Mouse (Mus musculus) neural tube, embryonic 14.5 days (tissue): Measurements from ENCODE around the gene Atf6b. TPM values are rescaled to one million over a fixed set of nuclear protein-coding genes. Genes with fewer than 3 reads are reported as not detected.
A peak's percentile ranks its signal among the peaks of the same experiment; 100 is the strongest.

Experiments
- ATAC-seq: fragments of 200-750 bp; cut with Nextera tagmentation; 2 replicates; pipeline ENCODE4 v1.8.0; 2017; ENCODE audit warnings: low read depth, mild to moderate bottlenecking, moderate TSS enrichment, moderate library complexity
- H3K27ac ChIP-seq: fragments of 300-500 bp; sonication (generic); 2 replicates; pipeline ENCODE4 v1.5.1; 2014; ENCODE audit warnings: low read depth, mild to moderate bottlenecking, control low read depth, low read length, moderate library complexity, mixed read lengths
- H3K27me3 ChIP-seq: fragments of 300-500 bp; sonication (generic); 2 replicates; pipeline ENCODE4 v1.6.1; 2014; ENCODE audit warnings: low read length; ENCODE audit not compliant: control insufficient read depth, insufficient read depth
- H3K36me3 ChIP-seq: fragments of 300-500 bp; sonication (generic); 2 replicates; pipeline ENCODE4 v1.6.1; 2014; ENCODE audit warnings: low read length, mixed read lengths; ENCODE audit not compliant: control insufficient read depth, insufficient read depth
- H3K4me1 ChIP-seq: fragments of 300-500 bp; sonication (generic); 2 replicates; pipeline ENCODE4 v1.6.1; 2014; ENCODE audit warnings: low read length; ENCODE audit not compliant: control insufficient read depth, insufficient read depth
- H3K4me2 ChIP-seq: fragments of 300-500 bp; sonication (generic); 2 replicates; pipeline ENCODE4 v1.6.1; 2014; ENCODE audit warnings: mild to moderate bottlenecking, low read depth, low read length, control low read depth
- H3K4me3 ChIP-seq: fragments of 300-500 bp; sonication (generic); 2 replicates; pipeline ENCODE4 v1.5.1; 2014; ENCODE audit warnings: low read depth, low read length, control low read depth, mixed read lengths
- H3K9ac ChIP-seq: fragments of 300-500 bp; sonication (generic); replicated peaks from 2 replicates; pipeline ENCODE4 v1.6.1; 2014; ENCODE audit warnings: low read depth, mild to moderate bottlenecking, control low read depth, low read length, mixed read lengths
- H3K9me3 ChIP-seq: fragments of 300-500 bp; sonication (generic); 2 replicates; pipeline ENCODE4 v1.6.1; 2016; ENCODE audit warnings: low read length; ENCODE audit not compliant: control insufficient read depth
- WGBS: fragments of 180-500 bp; shearing (Covaris S2); extraction: QIAGEN DNeasy Blood & Tissue Kit; methylation state at CpG from one replicate; pipeline ENCODE4 v1.1.7; 2014; 5-methylcytosine and 5-hydroxymethylcytosine counted together
- polyA plus RNA-seq: library from polyadenylated mRNA; unstranded; fragments of >200 nt; fragmentation: Nextera tagmentation; extraction: Ambion mirVana; gene quantifications from 2 replicates; pipeline ENCODE4 v1.2.1, GENCODE M21; 2014

Gene Atf6b
- polyA plus RNA-seq, 1 experiment from 2014 or later: 71.8 TPM

GRCm38 (mm10) chr17:34643944-34644343 lies 3.0 kb upstream of the Atf6b start:
- 87% methylated on average over 10 of the region's 10 CpGs for WGBS
- H3K4me3 ChIP-seq: no peak overlapping the region
- H3K4me2 ChIP-seq: no peak overlapping the region
- H3K9ac ChIP-seq: no peak overlapping the region
- H3K27ac ChIP-seq: peak overlapping the region; percentile 16; the same call in 1 of the 2 replicates
- ATAC-seq: no peak
- H3K36me3 ChIP-seq: no peaks in the 10 kb centered on the region
- H3K9me3 ChIP-seq: no peaks in the 10 kb centered on the region
- H3K4me1 ChIP-seq: peaks cover 20% of the 10 kb centered on the region
- H3K27me3 ChIP-seq: no peaks in the 10 kb centered on the region

GRCm38 (mm10) chr17:34644608-34645007 lies 2.3 kb upstream of the Atf6b start, which contains the start of gene Fkbpl:
Gene Fkbpl, plus strand, starts transcription at chr17:34644764.
- peak within 1 kb of the TSS; percentile 43 for H3K9ac ChIP-seq
- H3K4me3 ChIP-seq: peak within 1 kb of the TSS; percentile 47
- peak within 1 kb of the TSS; percentile 31; the same call in 1 of the 2 replicates for H3K27ac ChIP-seq
- peak within 1 kb of the TSS; percentile 47 for H3K4me2 ChIP-seq
- WGBS: under 1% methylated on average over 16 of the region's 16 CpGs
- H3K9me3 ChIP-seq: no peaks in the 10 kb centered on the region
- H3K27me3 ChIP-seq: no peaks in the 10 kb centered on the region
- no peaks in the 10 kb centered on the region for H3K36me3 ChIP-seq
- ATAC-seq: peak; percentile 81
- peaks cover 20% of the 10 kb centered on the region for H3K4me1 ChIP-seq

GRCm38 (mm10) chr17:34645256-34645829 lies 1.6 kb upstream of the Atf6b start:
- no peak for ATAC-seq
- WGBS: 41% methylated on average over 10 of the region's 10 CpGs
- H3K27ac ChIP-seq: peak overlapping the region; percentile 31; the same call in 1 of the 2 replicates

GRCm38 (mm10) chr17:34645831-34646511 lies 975 bp upstream of the Atf6b start:
- Histone ChIP-seq H3K9ac (no peak overlapping the region), H3K4me2 (peak overlapping the region; percentile 47), H3K27ac (no peak overlapping the region), H3K27me3 (no peaks in the 10 kb centered on the region), H3K4me3 (no peak overlapping the region), H3K4me1 (peaks cover 20% of the 10 kb centered on the region), H3K9me3 (no peaks in the 10 kb centered on the region), H3K36me3 (peaks cover 9% of the 10 kb centered on the region; the same call in 1 of the 2 replicates)
- WGBS: 87% methylated on average over 30 of the region's 30 CpGs
- no peak for ATAC-seq

More at GRCm38 (mm10) chr17:34645256-34645829, 1.6 kb upstream of the Atf6b start:
- Histone ChIP-seq H3K27me3 (no peaks in the 10 kb centered on the region), H3K9me3 (no peaks in the 10 kb centered on the region), H3K9ac (peak overlapping the region; percentile 43), H3K4me2 (peak overlapping the region; percentile 47), H3K4me1 (peaks cover 20% of the 10 kb centered on the region), H3K36me3 (peaks cover 2% of the 10 kb centered on the region; the same call in 1 of the 2 replicates), H3K4me3 (peak overlapping the region; percentile 47)

- no peak overlapping the region for H3K9ac ChIP-seq
- WGBS: 87% methylated on average over 16 of the region's 16 CpGs
These were observed 1.4 kb downstream of the Atf6b start for GRCm38 (mm10) chr17:34648141-34648890.

GRCm38 (mm10) chr17:34649106-34649864 lies 2.3 kb downstream of the Atf6b start:
- Histone ChIP-seq H3K27me3 (no peaks in the 10 kb centered on the region), H3K27ac (no peak overlapping the region), H3K9me3 (no peaks in the 10 kb centered on the region), H3K4me1 (peaks cover 20% of the 10 kb centered on the region), H3K9ac (no peak overlapping the region), H3K4me2 (no peak overlapping the region), H3K4me3 (no peak overlapping the region), H3K36me3 (peaks cover 30% of the 10 kb centered on the region)
- WGBS: 89% methylated on average over 18 of the region's 18 CpGs
- no peak for ATAC-seq

More at GRCm38 (mm10) chr17:34648141-34648890, 1.4 kb downstream of the Atf6b start:
- Histone ChIP-seq H3K36me3 (peaks cover 29% of the 10 kb centered on the region), H3K9me3 (no peaks in the 10 kb centered on the region), H3K27ac (no peak overlapping the region), H3K4me1 (peaks cover 20% of the 10 kb centered on the region), H3K4me2 (peak overlapping the region; percentile 81), H3K27me3 (no peaks in the 10 kb centered on the region), H3K4me3 (peak overlapping the region; percentile 100)
- ATAC-seq: no peak

- H3K9me3 ChIP-seq: no peaks in the 10 kb centered on the region
- WGBS: 94% methylated on average over 14 of the region's 14 CpGs
- peaks cover 12% of the 10 kb centered on the region for H3K4me1 ChIP-seq
- no peak overlapping the region for H3K27ac ChIP-seq
- no peak overlapping the region for H3K4me3 ChIP-seq
- H3K9ac ChIP-seq: no peak overlapping the region
- H3K4me2 ChIP-seq: no peak overlapping the region
- peaks cover 35% of the 10 kb centered on the region for H3K36me3 ChIP-seq
- no peaks in the 10 kb centered on the region for H3K27me3 ChIP-seq
- ATAC-seq: no peak
These were observed 3.8 kb downstream of the Atf6b start for GRCm38 (mm10) chr17:34650781-34651180.

- H3K27me3 ChIP-seq: no peaks in the 10 kb centered on the region
- H3K9ac ChIP-seq: no peak overlapping the region
- H3K9me3 ChIP-seq: no peaks in the 10 kb centered on the region
- 51% methylated on average over 17 of the region's 19 CpGs for WGBS
- H3K36me3 ChIP-seq: peaks cover 35% of the 10 kb centered on the region
- H3K4me1 ChIP-seq: peaks cover 9% of the 10 kb centered on the region
- no peak overlapping the region for H3K4me3 ChIP-seq
- no peak overlapping the region for H3K4me2 ChIP-seq
- no peak overlapping the region for H3K27ac ChIP-seq
- no peak for ATAC-seq
These were observed 4.7 kb downstream of the Atf6b start for GRCm38 (mm10) chr17:34651507-34652221.
